Mouse (Mus musculus): ENCODE measurements at regions not wholly inside any gene's neighbourhood (a gene's known extent, or its start where the extent isn't known, plus 50 kb on each side); places are given as distances from the start of the nearest gene placed in this dataset.

- Histone ChIP-seq H3K9ac (ENCODE audit: low read depth, low read length, severe bottlenecking) (no peak overlapping the region), H3K9me3 (ENCODE audit: control insufficient read depth, low read length) (no peaks in the 10 kb centered on the region), H3K4me3 (replicated peaks; ENCODE audit: low read length) (no peak overlapping the region), H3K36me3 (ENCODE audit: control insufficient read depth, insufficient read depth, low read length) (no peaks in the 10 kb centered on the region), H3K27ac (replicated peaks; ENCODE audit: low read depth, low read length) (no peak overlapping the region), H3K4me1 (ENCODE audit: control insufficient read depth, insufficient read depth, low read length) (no peaks in the 10 kb centered on the region), H3K27me3 (ENCODE audit: control insufficient read depth, insufficient read depth, low read length) (no peaks in the 10 kb centered on the region), H3K4me2 (replicated peaks; ENCODE audit: low read depth, low read length, severe bottlenecking) (no peak overlapping the region)
- 73% methylated on average over 2 of the region's 2 CpGs for WGBS
- DNase-seq (ENCODE audit: low spot score), result no peak
- no peak for TF ChIP-seq POLR2A (IDR thresholded peaks at IDR 0.05; ENCODE audit: borderline replicate concordance, extremely low read depth, insufficient read depth, insufficient read length)
- ATAC-seq (ENCODE audit: low FRiP score, low read depth), result no peak
Measured at GRCm38 (mm10) chr11:18068085-18068484, 114.4 kb upstream of the Etaa1 start.

GRCm38 (mm10) chr11:18067676-18068075 lies 114.0 kb upstream of the Etaa1 start:
- 60% methylated on average over 3 of the region's 3 CpGs for WGBS
- H3K9me3 ChIP-seq (ENCODE audit: control insufficient read depth, low read length), result no peaks in the 10 kb centered on the region
- H3K4me2 ChIP-seq (replicated peaks; ENCODE audit: low read depth, low read length, severe bottlenecking), result no peak overlapping the region
- DNase-seq (ENCODE audit: low spot score) (no peak), ATAC-seq (ENCODE audit: low FRiP score, low read depth) (no peak)
- no peak overlapping the region for H3K27ac ChIP-seq (replicated peaks; ENCODE audit: low read depth, low read length)
- H3K4me3 ChIP-seq (replicated peaks; ENCODE audit: low read length), result no peak overlapping the region
- no peaks in the 10 kb centered on the region for H3K27me3 ChIP-seq (ENCODE audit: control insufficient read depth, insufficient read depth, low read length)
- no peak for TF ChIP-seq POLR2A (IDR thresholded peaks at IDR 0.05; ENCODE audit: borderline replicate concordance, extremely low read depth, insufficient read depth, insufficient read length)
- no peak overlapping the region for H3K9ac ChIP-seq (ENCODE audit: low read depth, low read length, severe bottlenecking)
- H3K4me1 ChIP-seq (ENCODE audit: control insufficient read depth, insufficient read depth, low read length), result no peaks in the 10 kb centered on the region
- no peaks in the 10 kb centered on the region for H3K36me3 ChIP-seq (ENCODE audit: control insufficient read depth, insufficient read depth, low read length)

GRCm38 (mm10) chr11:18041589-18041988 lies 87.9 kb upstream of the Etaa1 start:
- no peak for DNase-seq (ENCODE audit: low spot score)
- Histone ChIP-seq H3K9me3 (ENCODE audit: control insufficient read depth, low read length) (no peaks in the 10 kb centered on the region), H3K27ac (replicated peaks; ENCODE audit: low read depth, low read length) (no peak overlapping the region), H3K4me3 (replicated peaks; ENCODE audit: low read length) (no peak overlapping the region), H3K4me2 (replicated peaks; ENCODE audit: low read depth, low read length, severe bottlenecking) (no peak overlapping the region), H3K4me1 (ENCODE audit: control insufficient read depth, insufficient read depth, low read length) (no peaks in the 10 kb centered on the region), H3K36me3 (ENCODE audit: control insufficient read depth, insufficient read depth, low read length) (no peaks in the 10 kb centered on the region), H3K9ac (ENCODE audit: low read depth, low read length, severe bottlenecking) (no peak overlapping the region), H3K27me3 (ENCODE audit: control insufficient read depth, insufficient read depth, low read length) (no peaks in the 10 kb centered on the region)
- ATAC-seq (ENCODE audit: low FRiP score, low read depth), result no peak
- WGBS, result 71% methylated on average over 1 of the region's 1 CpGs
- TF ChIP-seq POLR2A (IDR thresholded peaks at IDR 0.05; ENCODE audit: borderline replicate concordance, extremely low read depth, insufficient read depth, insufficient read length), result no peak

DNA sequence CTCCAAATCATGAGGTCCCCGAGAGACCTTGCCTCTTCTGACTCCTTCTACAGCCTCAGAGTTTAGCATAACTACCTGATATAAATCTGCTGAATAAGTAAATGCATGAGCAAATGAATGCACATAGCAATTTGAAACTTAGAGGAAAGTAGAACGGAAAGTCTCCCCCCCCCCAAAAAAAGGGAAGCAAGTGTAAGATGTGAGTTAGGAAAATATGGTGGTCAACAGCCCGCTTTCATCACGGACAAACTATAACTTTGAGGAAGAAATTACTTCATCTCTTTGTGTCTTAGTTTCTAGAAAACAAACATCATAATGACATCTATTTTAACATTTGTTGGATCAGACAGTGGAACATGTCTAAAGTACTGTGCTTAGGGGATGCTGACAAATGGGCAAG lies 77.4 kb upstream of the Etaa1 start:
- WGBS, result 92% methylated on average over 4 of the region's 4 CpGs

GRCm38 (mm10) chr11:18022065-18022464 lies 68.4 kb upstream of the Etaa1 start:
- ATAC-seq (ENCODE audit: low FRiP score, low read depth) (no peak), DNase-seq (ENCODE audit: low spot score) (no peak)
- Histone ChIP-seq H3K27me3 (ENCODE audit: control insufficient read depth, insufficient read depth, low read length) (no peaks in the 10 kb centered on the region), H3K4me2 (replicated peaks; ENCODE audit: low read depth, low read length, severe bottlenecking) (no peak overlapping the region), H3K27ac (replicated peaks; ENCODE audit: low read depth, low read length) (no peak overlapping the region), H3K36me3 (ENCODE audit: control insufficient read depth, insufficient read depth, low read length) (no peaks in the 10 kb centered on the region), H3K9me3 (ENCODE audit: control insufficient read depth, low read length) (no peaks in the 10 kb centered on the region), H3K9ac (ENCODE audit: low read depth, low read length, severe bottlenecking) (no peak overlapping the region), H3K4me3 (replicated peaks; ENCODE audit: low read length) (no peak overlapping the region), H3K4me1 (ENCODE audit: control insufficient read depth, insufficient read depth, low read length) (no peaks in the 10 kb centered on the region)
- 69% methylated on average over 4 of the region's 4 CpGs for WGBS
- TF ChIP-seq POLR2A (IDR thresholded peaks at IDR 0.05; ENCODE audit: borderline replicate concordance, extremely low read depth, insufficient read depth, insufficient read length), result no peak

More for the DNA sequence above, 77.4 kb upstream of the Etaa1 start:
- TF ChIP-seq POLR2A (IDR thresholded peaks at IDR 0.05; ENCODE audit: borderline replicate concordance, extremely low read depth, insufficient read depth, insufficient read length), result no peak
- ATAC-seq (ENCODE audit: low FRiP score, low read depth), result no peak
- Histone ChIP-seq H3K27ac (replicated peaks; ENCODE audit: low read depth, low read length) (no peak overlapping the region), H3K36me3 (ENCODE audit: control insufficient read depth, insufficient read depth, low read length) (no peaks in the 10 kb centered on the region), H3K4me2 (replicated peaks; ENCODE audit: low read depth, low read length, severe bottlenecking) (no peak overlapping the region), H3K9me3 (ENCODE audit: control insufficient read depth, low read length) (no peaks in the 10 kb centered on the region), H3K4me3 (replicated peaks; ENCODE audit: low read length) (no peak overlapping the region), H3K9ac (ENCODE audit: low read depth, low read length, severe bottlenecking) (no peak overlapping the region), H3K27me3 (ENCODE audit: control insufficient read depth, insufficient read depth, low read length) (no peaks in the 10 kb centered on the region), H3K4me1 (ENCODE audit: control insufficient read depth, insufficient read depth, low read length) (no peaks in the 10 kb centered on the region)
- no peak for DNase-seq (ENCODE audit: low spot score)

DNA sequence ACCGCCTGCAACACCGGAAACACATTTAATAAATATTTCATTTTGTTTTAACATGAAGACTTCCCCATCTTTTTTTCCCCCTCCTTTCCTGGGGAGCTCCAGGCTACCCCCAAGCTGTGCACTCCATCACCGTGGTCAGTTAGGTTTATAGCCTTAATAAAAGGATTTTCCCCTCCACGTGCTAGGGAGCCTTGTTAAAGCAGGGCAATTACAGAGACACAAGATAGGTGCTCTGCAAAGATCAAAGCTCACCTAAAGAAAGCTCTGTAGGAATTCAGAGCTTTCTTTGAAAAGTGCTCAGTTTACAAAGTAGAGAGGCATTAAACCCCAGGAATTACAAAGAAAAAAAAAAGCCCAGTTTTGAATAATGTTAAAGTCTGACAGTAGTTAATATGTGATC lies 61.6 kb upstream of the Etaa1 start:
- TF ChIP-seq POLR2A (IDR thresholded peaks at IDR 0.05; ENCODE audit: borderline replicate concordance, extremely low read depth, insufficient read depth, insufficient read length), result no peak
- H3K9me3 ChIP-seq (ENCODE audit: control insufficient read depth, low read length), result no peaks in the 10 kb centered on the region
- peaks cover 10% of the 10 kb centered on the region; the same call in 1 of the 2 replicates for H3K4me1 ChIP-seq (ENCODE audit: control insufficient read depth, insufficient read depth, low read length)
- no peak overlapping the region for H3K9ac ChIP-seq (ENCODE audit: low read depth, low read length, severe bottlenecking)
- no peak overlapping the region for H3K4me3 ChIP-seq (replicated peaks; ENCODE audit: low read length)
- DNase-seq (ENCODE audit: low spot score), result no peak
- ATAC-seq (ENCODE audit: low FRiP score, low read depth), result no peak
- WGBS, result 9% methylated on average over 4 of the region's 4 CpGs
- H3K36me3 ChIP-seq (ENCODE audit: control insufficient read depth, insufficient read depth, low read length), result no peaks in the 10 kb centered on the region
- H3K27me3 ChIP-seq (ENCODE audit: control insufficient read depth, insufficient read depth, low read length), result peaks cover 4% of the 10 kb centered on the region; the same call in 1 of the 2 replicates
- H3K27ac ChIP-seq (replicated peaks; ENCODE audit: low read depth, low read length), result no peak overlapping the region
- H3K4me2 ChIP-seq (replicated peaks; ENCODE audit: low read depth, low read length, severe bottlenecking), result no peak overlapping the region

Measured in limb, embryonic 14.5 days (tissue).